Mouse (Mus musculus): ENCODE data around the gene 5530401A14Rik.

Gene 5530401A14Rik

GRCm38 (mm10) chr11:81860250-81860972 lies at the start of gene 5530401A14Rik:
TSS of gene 5530401A14Rik (plus strand) at chr11:81860673.
- no peak for DNase-seq (ENCODE audit: low spot score)

GRCm38 (mm10) chr11:81814816-81815215 lies 45.7 kb upstream of the 5530401A14Rik start:
- DNase-seq (ENCODE audit: low spot score) = no peak

- no peak for DNase-seq (ENCODE audit: low spot score)
These were observed 43.9 kb upstream of the 5530401A14Rik start for GRCm38 (mm10) chr11:81816531-81816930.

- DNase-seq (ENCODE audit: low spot score) = no peak
These were observed 28.1 kb upstream of the 5530401A14Rik start for GRCm38 (mm10) chr11:81832381-81832780.

- no peak for DNase-seq (ENCODE audit: low spot score)
These were observed 22.0 kb upstream of the 5530401A14Rik start for GRCm38 (mm10) chr11:81838426-81838825.

- DNase-seq (ENCODE audit: low spot score) = no peak
These were observed 19.5 kb upstream of the 5530401A14Rik start for GRCm38 (mm10) chr11:81841001-81841400.

- no peak for DNase-seq (ENCODE audit: low spot score)
These were observed 15.3 kb upstream of the 5530401A14Rik start for GRCm38 (mm10) chr11:81845010-81845685.

- DNase-seq (ENCODE audit: low spot score) = no peak
These were observed 14.8 kb upstream of the 5530401A14Rik start for GRCm38 (mm10) chr11:81845686-81846036.

- no peak for DNase-seq (ENCODE audit: low spot score)
These were observed 12.5 kb upstream of the 5530401A14Rik start for GRCm38 (mm10) chr11:81847773-81848490.

GRCm38 (mm10) chr11:81865661-81866382 lies 5.3 kb downstream of the 5530401A14Rik start:
- DNase-seq (ENCODE audit: low spot score) = no peak

GRCm38 (mm10) chr11:81871506-81872213 lies 11.2 kb downstream of the 5530401A14Rik start:
- no peak for DNase-seq (ENCODE audit: low spot score)

GRCm38 (mm10) chr11:81896511-81896910 lies 36.0 kb downstream of the 5530401A14Rik start:
- no peak for DNase-seq (ENCODE audit: low spot score)

GRCm38 (mm10) chr11:81897547-81898354 lies 37.3 kb downstream of the 5530401A14Rik start:
- DNase-seq (ENCODE audit: low spot score) = no peak

- DNase-seq (ENCODE audit: low spot score) = no peak
These were observed 41.8 kb downstream of the 5530401A14Rik start for GRCm38 (mm10) chr11:81902318-81902717.

GRCm38 (mm10) chr11:81908760-81909159 lies 48.3 kb downstream of the 5530401A14Rik start:
- DNase-seq (ENCODE audit: low spot score) = no peak

GRCm38 (mm10) chr11:81909397-81909894 lies 49.0 kb downstream of the 5530401A14Rik start:
- no peak for DNase-seq (ENCODE audit: low spot score)

GRCm38 (mm10) chr11:81913071-81913470 lies 52.6 kb downstream of the 5530401A14Rik start:
- DNase-seq (ENCODE audit: low spot score) = no peak

- no peak for DNase-seq (ENCODE audit: low spot score)
These were observed 55.0 kb downstream of the 5530401A14Rik start for GRCm38 (mm10) chr11:81915501-81915900.

GRCm38 (mm10) chr11:81923096-81923495 lies 62.6 kb downstream of the 5530401A14Rik start:
- DNase-seq (ENCODE audit: low spot score) = no peak

GRCm38 (mm10) chr11:81923626-81924025 lies 63.2 kb downstream of the 5530401A14Rik start:
- DNase-seq (ENCODE audit: low spot score) = no peak
